Mouse (Mus musculus) brain, embryonic 14.5 days (tissue): ENCODE results near the gene Pkn1.

Experiments used
- CTCF ChIP-seq: fragments of 200-500 bp; IDR thresholded peaks from 2 replicates; pipeline ENCODE4 v1.5.1; 2012; ENCODE audit warnings: inconsistent platforms, mild to moderate bottlenecking, moderate library complexity, borderline replicate concordance; ENCODE audit not compliant: insufficient read depth, insufficient read length; ENCODE audit errors: extremely low read depth
- POLR2A ChIP-seq: fragments of 200-500 bp; IDR thresholded peaks from 2 replicates; pipeline ENCODE4 v1.6.1; 2012; ENCODE audit warnings: mild to moderate bottlenecking, inconsistent platforms, borderline replicate concordance; ENCODE audit not compliant: poor library complexity, insufficient read depth, insufficient read length, severe bottlenecking; ENCODE audit errors: extremely low read depth

DNA sequence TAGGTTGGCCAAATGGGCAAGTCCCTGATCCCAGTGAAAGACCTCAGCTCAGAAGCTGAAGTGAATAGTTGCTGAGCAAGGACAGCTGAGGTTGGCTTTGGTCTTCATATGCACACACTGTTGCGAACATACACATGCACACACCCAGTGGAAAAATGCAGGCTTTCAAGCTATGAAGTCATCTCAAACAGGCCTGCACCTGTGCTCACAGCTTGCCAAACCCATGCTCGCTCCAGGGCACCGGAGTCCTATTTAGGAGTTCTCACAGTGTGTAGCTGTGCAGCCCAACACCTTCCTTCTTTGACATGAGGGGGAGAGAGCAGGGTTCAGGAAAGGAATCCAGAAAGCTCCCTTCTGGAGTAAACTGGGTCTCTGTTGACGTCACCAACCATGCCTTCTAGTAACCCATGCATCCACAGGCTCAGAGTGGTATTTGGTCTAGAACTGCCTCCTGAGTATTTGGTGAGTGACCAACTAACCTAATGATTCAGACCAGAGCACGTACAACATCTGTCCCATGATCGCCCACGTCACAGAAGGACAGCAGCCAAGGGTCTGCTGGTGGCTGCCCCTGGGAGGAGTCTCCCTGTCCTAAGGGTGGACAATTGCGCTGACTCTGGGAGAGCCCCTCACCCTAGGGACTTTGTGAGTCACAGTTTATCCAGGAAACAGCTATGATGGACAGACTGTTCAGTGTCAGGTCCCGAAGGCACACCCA is 79.3 kb downstream of the Pkn1 start:
- no peak for TF ChIP-seq POLR2A
- TF ChIP-seq CTCF: no peak
